Mouse (Mus musculus): ENCODE data around the gene Nckap5.

- TF ChIP-seq CTCF (IDR thresholded peaks at IDR 0.05; ENCODE audit: control insufficient read depth, insufficient read depth, insufficient read length) (no peak), MYOD1 (IDR thresholded peaks at IDR 0.05; ENCODE audit: control insufficient read depth, insufficient read length, low read depth) (no peak), CEBPB (IDR thresholded peaks at IDR 0.05; ENCODE audit: low read depth) (no peak)
These were observed 680.6 kb downstream of the Nckap5 start for GRCm38 (mm10) chr1:126149966-126150365.

Data from C2C12 (cell line).